Mouse (Mus musculus) kidney, postnatal 10 days (tissue): Measurements from ENCODE around the gene Tmem50b.
"Not testable (repeated sequence)": the region's sequence is repeated elsewhere in the genome, so short reads cannot be mapped to it uniquely, and the experiment has no call there.

Source experiments
- DNase-seq: peaks from one replicate; pipeline ENCODE4 v3.0.0; 2021; ENCODE audit warnings: mixed read lengths

Tmem50b gene

DNA sequence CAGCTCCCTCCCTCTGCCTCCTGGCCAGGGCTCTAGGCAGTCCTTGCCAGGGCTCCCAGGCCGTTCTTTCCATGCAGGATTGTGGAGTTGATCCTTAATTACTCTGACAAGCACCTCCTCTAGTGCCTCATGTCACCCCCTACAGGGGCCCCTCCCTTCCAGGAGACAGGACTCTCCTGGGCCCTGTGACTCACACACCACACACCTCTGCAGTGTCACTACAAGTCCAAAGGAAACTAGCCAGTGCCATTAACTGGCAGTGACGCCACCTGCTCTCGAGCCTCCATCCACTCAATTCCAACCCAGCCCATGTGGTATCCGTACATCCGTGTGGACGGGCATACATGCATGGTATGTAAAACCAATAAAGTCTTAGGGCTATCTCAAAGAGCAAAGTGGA lies 62.7 kb downstream of the Tmem50b start:
- no peak for DNase-seq

DNA sequence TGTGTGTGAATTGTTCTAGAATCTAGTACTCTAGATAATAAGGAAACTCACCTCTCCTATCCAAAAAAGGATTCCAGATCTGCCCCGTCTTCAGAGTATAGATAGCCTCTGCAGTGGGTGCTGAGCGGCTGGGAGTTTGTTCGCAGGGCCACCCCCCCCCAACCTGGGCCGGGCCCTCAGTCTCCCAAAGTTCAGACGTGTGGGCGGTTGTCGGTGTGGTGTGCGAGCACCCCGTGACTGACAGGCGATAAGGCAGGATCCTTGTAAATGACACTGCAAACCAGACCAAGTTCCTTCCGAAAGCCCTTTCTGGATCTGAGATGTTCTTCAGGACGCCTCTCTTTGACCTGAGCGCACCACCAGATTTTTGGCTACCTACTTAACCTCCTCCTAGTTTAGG lies 63.1 kb downstream of the Tmem50b start:
- peak; percentile 59 for DNase-seq

DNA sequence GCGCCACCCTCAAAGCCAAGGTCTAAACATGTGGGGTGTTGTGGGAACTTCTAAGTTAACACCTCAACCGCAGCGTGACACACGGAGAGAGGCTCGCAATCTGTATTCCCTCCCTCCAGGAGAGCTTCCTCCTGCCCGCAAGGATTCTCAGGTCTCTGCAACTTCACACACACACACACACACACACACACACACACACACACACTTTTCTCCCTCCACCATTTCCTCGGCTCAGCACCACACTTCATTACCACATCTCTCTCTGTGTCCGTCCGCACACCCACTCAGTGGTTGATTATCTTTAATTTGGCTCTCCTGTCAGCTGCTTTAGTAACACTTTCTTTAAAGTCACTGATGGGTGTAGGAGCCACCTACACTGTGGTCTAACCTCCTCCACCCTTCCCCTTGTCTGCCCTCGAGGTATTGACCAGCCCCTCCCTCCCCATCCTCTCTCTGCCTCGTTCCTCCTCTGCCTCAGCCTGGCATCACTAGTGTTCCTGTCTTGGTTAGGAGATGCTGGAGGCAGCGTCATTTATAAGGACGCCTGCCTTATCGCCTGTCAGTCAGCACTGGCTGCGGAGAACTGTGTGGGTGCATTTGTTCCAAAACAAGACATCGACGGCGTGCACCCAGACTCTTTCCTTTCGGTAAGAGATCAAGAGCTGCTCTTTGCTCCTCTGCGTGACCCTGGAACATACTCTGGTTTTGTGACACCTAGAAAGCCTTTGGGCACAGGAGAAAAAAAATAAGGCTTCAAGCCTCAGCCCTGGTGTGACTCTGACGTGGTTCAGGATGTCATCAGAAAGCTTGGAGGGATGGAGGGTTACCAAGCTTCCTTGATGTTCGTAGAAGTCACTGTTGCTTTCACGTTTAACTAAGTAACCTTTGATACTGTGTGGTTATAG lies 64.3 kb downstream of the Tmem50b start:
- no peak for DNase-seq

- no peak for DNase-seq
Measured at GRCm38 (mm10) chr16:91532429-91532828, 65.2 kb downstream of the Tmem50b start.

DNA sequence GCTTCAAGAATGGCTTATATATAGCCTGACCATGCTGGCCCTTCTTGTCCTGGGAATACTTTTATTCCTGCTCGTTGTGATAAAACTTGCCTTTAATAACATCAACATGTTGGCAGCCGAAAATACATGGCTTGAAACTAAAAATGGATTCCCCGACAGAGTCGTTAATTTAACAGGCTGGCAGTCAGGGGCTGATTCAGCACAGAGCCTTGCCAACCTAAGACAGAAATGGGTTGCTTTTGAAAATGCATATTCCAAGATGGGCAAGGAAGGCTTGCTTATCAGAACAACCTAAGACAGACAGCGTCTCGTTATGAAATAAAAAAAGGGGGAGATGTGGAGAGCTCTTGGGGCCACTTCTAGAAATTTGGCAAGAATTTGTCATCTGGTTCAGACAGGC lies 65.7 kb downstream of the Tmem50b start:
- no peak for DNase-seq

GRCm38 (mm10) chr16:91530830-91531229 lies 66.8 kb downstream of the Tmem50b start:
- DNase-seq, result not testable (repeated sequence)

DNA sequence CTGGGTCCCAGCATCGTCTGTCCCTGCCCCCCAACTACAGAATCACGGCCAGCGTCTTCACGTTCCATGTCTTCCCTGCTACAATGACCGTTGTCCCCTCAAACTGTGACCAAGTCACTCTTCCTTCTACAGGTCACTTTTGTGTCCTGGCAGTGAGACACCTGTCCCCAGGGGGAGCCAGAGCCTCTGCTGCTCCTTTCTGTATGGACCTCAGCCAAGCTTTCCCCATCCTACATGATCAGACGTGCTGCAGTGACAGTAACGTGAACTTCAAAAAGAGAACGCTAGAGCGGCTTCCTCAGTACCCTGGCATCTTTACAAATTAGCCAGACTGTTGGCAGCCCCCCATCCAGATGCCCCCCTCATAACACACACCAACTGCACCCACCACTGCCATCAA lies 69.0 kb downstream of the Tmem50b start:
- DNase-seq, result no peak

GRCm38 (mm10) chr16:91527500-91527899 lies 70.1 kb downstream of the Tmem50b start:
- DNase-seq, result no peak

DNA sequence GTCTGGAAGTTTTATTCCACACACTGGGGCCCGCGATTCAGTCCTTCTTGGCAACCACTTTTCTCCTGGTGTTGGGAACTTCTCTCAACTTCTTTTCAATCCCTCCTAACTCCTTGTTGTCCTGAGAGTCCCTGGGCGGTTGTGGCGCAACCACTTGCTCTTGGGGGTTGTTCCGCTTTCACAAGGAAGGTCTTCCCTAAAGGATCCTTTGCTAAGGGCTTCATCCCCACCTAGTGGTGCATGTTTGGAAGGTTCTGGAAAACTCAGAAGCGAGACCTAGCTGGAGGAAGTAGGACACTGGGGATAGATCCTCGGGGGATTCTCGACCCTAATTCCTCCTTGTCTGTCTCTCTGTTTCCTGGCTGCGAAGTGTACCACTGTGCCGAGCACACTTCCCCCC lies 70.5 kb downstream of the Tmem50b start:
- peak; percentile 66 for DNase-seq

DNA sequence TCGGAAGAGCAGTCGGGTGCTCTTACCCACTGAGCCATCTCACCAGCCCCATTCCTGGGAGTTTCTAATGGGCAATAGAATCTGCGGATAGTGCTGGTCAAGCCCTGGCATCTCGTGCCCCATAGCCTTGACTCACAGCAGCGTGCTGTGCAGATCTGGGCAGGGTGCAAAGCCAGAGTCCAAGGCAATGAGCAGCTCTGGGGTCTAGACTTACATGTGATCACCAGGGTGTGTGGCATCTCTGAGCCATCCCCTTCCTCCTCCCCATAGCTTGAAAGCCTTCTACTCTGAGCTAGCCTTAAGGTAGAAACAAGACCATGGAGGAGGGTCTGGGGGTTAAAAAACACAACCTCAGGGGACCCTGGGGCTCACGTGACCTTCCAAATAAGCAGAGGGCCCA lies 71.3 kb downstream of the Tmem50b start:
- no peak for DNase-seq
